Mouse (Mus musculus): ENCODE results near the gene Zfp934.
"Not testable (repeated sequence)": the region's sequence is repeated elsewhere in the genome, so short reads cannot be mapped to it uniquely, and the experiment has no call there.

- not testable (repeated sequence) for TF ChIP-seq CTCF (IDR thresholded peaks at IDR 0.05; ENCODE audit: low read depth, low read length); EP300 (IDR thresholded peaks at IDR 0.05; ENCODE audit: insufficient read depth, low read depth, low read length); POLR2A (IDR thresholded peaks at IDR 0.05; ENCODE audit: insufficient read depth, low read length)
These were observed 98.3 kb downstream of the Zfp934 start for GRCm38 (mm10) chr13:62472661-62473060.
